Mouse (Mus musculus): ENCODE data around the gene Deup1. TPM values are rescaled to one million over a fixed set of nuclear protein-coding genes. Genes with fewer than 3 reads are reported as not detected.

The Deup1 gene
- polyA plus RNA-seq, 1 experiment from 2014 or later, result 0.94 TPM

DNA sequence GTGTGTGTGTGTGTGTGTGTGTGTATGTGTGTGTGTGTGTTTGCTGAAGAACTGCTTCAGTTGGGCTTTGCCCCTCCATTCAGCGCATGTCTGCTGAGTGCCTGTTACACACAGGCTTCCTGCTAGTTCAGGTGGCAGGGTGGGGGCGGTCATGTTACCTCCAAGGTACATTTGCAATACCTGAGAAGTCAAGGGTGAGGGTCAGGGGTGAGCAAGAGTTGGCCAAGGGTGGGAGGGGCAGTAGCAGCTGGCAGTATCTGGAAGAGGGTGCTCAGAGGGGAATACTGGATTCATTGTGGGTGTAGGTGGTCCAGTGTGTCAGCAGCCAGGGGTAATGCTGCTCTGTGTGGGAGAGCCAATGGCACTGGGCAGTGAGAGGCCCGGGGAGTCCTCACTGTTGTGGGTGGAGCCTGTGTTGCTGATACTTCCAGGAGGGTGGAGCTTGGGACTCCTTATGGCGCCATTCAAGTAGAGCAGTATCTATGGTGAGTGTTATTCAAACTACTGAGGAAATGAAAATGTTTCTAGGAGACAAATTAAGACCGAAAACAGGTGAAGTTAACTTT is 90.8 kb downstream of the Deup1 start:
- DNase-seq (ENCODE audit: low spot score), result no peak
- ATAC-seq (replicated peaks; ENCODE audit: insufficient number of reproducible peaks, low FRiP score, low TSS enrichment, low read depth), result 0 out of 2 replicates have a peak, but pooled peaks have one; percentile 63
- no peaks in the 10 kb centered on the region for H3K9me3 ChIP-seq (replicated peaks; ENCODE audit: control insufficient read depth, low read length)
- H3K4me2 ChIP-seq (ENCODE audit: low read depth, low read length), result no peak overlapping the region
- H3K27me3 ChIP-seq (ENCODE audit: control insufficient read depth, insufficient read depth, low read length), result no peaks in the 10 kb centered on the region
- H3K36me3 ChIP-seq (replicated peaks; ENCODE audit: control insufficient read depth, insufficient read depth, low read depth, low read length), result no peaks in the 10 kb centered on the region
- no peak overlapping the region for H3K9ac ChIP-seq (replicated peaks; ENCODE audit: low read length)
- 87% methylated on average over 5 of the region's 5 CpGs for WGBS
- H3K27ac ChIP-seq (replicated peaks; ENCODE audit: low read depth, low read length), result no peak overlapping the region
- H3K4me1 ChIP-seq (ENCODE audit: control insufficient read depth, insufficient read depth, low read length), result no peaks in the 10 kb centered on the region; the same call in 1 of the 2 replicates
- H3K4me3 ChIP-seq (ENCODE audit: low read depth, low read length), result no peak overlapping the region

DNA sequence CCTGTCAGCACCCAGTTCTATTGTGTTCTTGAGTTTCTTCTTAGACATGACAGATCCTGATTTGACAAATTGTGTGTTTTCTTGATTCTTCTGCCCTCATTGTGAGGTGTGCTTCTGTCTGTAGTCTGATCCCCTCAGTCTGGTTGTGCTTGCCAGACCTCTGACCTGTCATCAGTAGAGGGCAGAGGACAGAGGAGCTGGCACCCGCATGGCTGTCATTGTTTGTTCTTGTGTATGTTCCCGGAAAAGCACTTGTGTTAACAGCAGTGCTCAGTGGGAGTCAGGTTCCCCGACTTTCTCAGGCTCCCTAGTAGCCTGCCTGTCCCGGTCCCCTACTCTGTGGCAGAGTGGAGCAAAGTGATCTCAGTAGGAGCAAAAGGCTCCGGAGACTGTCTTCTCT is 92.3 kb downstream of the Deup1 start:
- no peaks in the 10 kb centered on the region for H3K36me3 ChIP-seq (replicated peaks; ENCODE audit: control insufficient read depth, insufficient read depth, low read depth, low read length)
- H3K4me2 ChIP-seq (ENCODE audit: low read depth, low read length), result no peak overlapping the region
- H3K4me1 ChIP-seq (ENCODE audit: control insufficient read depth, insufficient read depth, low read length), result no peaks in the 10 kb centered on the region; the same call in 1 of the 2 replicates
- DNase-seq (ENCODE audit: low spot score) (no peak), ATAC-seq (replicated peaks; ENCODE audit: insufficient number of reproducible peaks, low FRiP score, low TSS enrichment, low read depth) (no peak)
- WGBS, result 34% methylated on average over 5 of the region's 5 CpGs
- H3K9ac ChIP-seq (replicated peaks; ENCODE audit: low read length), result no peak overlapping the region
- H3K9me3 ChIP-seq (replicated peaks; ENCODE audit: control insufficient read depth, low read length), result no peaks in the 10 kb centered on the region
- no peak overlapping the region for H3K27ac ChIP-seq (replicated peaks; ENCODE audit: low read depth, low read length)
- H3K4me3 ChIP-seq (ENCODE audit: low read depth, low read length), result no peak overlapping the region
- H3K27me3 ChIP-seq (ENCODE audit: control insufficient read depth, insufficient read depth, low read length), result no peaks in the 10 kb centered on the region

DNA sequence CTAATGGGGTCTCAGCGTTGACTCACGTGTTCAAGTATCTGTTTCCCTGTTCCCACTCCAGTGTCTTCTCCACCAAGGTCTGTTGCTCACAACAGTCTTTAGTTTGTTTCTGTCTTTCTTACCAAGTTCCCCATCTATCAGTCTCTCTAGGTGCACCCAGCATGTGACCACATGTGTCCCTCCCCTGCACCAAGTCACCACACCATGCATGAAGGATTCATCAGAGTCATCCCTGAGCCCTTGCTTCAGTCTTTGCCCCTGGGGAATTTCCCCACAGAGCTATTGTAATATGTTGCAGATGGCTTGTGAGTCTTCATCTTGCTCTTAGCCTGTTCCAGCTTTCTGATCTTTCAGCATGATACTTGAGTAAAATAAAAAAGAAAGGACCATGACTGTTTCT is 93.6 kb downstream of the Deup1 start:
- DNase-seq (ENCODE audit: low spot score), result no peak
- H3K4me1 ChIP-seq (ENCODE audit: control insufficient read depth, insufficient read depth, low read length), result no peaks in the 10 kb centered on the region; the same call in 1 of the 2 replicates
- H3K36me3 ChIP-seq (replicated peaks; ENCODE audit: control insufficient read depth, insufficient read depth, low read depth, low read length), result no peaks in the 10 kb centered on the region
- H3K9ac ChIP-seq (replicated peaks; ENCODE audit: low read length), result no peak overlapping the region
- H3K27me3 ChIP-seq (ENCODE audit: control insufficient read depth, insufficient read depth, low read length), result no peaks in the 10 kb centered on the region
- H3K4me2 ChIP-seq (ENCODE audit: low read depth, low read length), result no peak overlapping the region
- no peaks in the 10 kb centered on the region for H3K9me3 ChIP-seq (replicated peaks; ENCODE audit: control insufficient read depth, low read length)
- H3K27ac ChIP-seq (replicated peaks; ENCODE audit: low read depth, low read length), result no peak overlapping the region
- ATAC-seq (replicated peaks; ENCODE audit: insufficient number of reproducible peaks, low FRiP score, low TSS enrichment, low read depth), result no peak
- H3K4me3 ChIP-seq (ENCODE audit: low read depth, low read length), result no peak overlapping the region
- WGBS, result 77% methylated on average over 2 of the region's 2 CpGs

DNA sequence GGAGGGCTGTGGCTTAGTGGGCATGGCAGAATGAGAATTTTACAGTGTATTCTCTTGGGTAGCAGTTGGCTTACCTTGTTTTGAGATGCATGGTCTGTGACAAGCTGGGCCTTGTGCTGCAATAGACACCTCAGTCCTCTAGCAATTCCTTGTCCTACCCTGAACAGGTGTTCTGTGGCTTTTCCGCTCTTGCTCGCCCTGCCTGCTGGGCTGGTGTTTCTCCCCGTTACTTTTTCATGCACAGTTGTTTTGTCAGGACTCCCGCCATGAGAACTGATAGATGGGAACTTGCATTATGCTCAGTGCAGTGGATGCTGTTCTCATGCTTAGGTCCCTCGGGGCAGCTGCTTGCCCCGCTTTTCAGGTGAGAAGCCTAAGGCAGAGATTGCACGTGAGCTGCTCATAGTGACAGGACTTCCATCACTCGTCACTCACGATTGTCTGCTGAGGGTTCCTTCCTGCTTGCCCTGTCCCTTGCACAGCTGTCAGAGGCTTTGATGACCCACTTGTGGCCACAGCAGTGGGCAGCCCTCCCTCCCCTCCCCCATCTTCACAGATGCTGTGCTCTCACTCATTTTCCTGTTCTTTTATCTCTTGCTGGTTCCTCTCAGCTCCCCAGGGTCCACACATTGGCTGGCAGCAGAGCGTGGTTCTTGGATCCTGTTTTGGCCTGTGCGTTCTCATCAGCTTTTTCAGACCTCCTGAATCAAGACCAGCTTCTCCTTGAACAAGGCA is 94.2 kb downstream of the Deup1 start:
- 65% methylated on average over 11 of the region's 11 CpGs for WGBS
- DNase-seq (ENCODE audit: low spot score), result no peak
- Histone ChIP-seq H3K27ac (replicated peaks; ENCODE audit: low read depth, low read length) (no peak overlapping the region), H3K9me3 (replicated peaks; ENCODE audit: control insufficient read depth, low read length) (no peaks in the 10 kb centered on the region), H3K36me3 (replicated peaks; ENCODE audit: control insufficient read depth, insufficient read depth, low read depth, low read length) (no peaks in the 10 kb centered on the region), H3K27me3 (ENCODE audit: control insufficient read depth, insufficient read depth, low read length) (no peaks in the 10 kb centered on the region), H3K9ac (replicated peaks; ENCODE audit: low read length) (no peak overlapping the region), H3K4me2 (ENCODE audit: low read depth, low read length) (no peak overlapping the region), H3K4me1 (ENCODE audit: control insufficient read depth, insufficient read depth, low read length) (no peaks in the 10 kb centered on the region; the same call in 1 of the 2 replicates), H3K4me3 (ENCODE audit: low read depth, low read length) (no peak overlapping the region)
- no peak for ATAC-seq (replicated peaks; ENCODE audit: insufficient number of reproducible peaks, low FRiP score, low TSS enrichment, low read depth)

DNA sequence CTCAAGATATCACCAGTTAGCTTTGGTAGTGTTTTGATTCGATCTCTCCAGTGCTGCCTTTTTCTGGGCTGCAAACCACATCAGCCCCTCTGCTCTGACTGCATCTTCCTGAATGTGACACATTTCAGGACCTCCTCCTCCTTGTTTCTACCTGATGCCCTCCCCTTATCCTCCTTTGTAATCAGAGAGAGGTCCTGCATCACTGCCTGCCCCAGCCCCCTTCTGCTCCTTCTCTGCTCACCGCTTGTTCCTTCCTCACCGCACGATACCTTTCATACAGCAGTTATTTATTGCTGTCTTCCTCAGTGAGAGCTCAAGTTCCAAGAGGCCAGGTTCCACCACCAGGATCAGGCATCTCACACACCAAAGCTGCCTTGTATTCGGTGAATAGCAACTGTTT is 96.5 kb downstream of the Deup1 start:
- no peaks in the 10 kb centered on the region; the same call in 1 of the 2 replicates for H3K4me1 ChIP-seq (ENCODE audit: control insufficient read depth, insufficient read depth, low read length)
- WGBS, result 77% methylated on average over 5 of the region's 5 CpGs
- no peaks in the 10 kb centered on the region for H3K27me3 ChIP-seq (ENCODE audit: control insufficient read depth, insufficient read depth, low read length)
- H3K9me3 ChIP-seq (replicated peaks; ENCODE audit: control insufficient read depth, low read length), result no peaks in the 10 kb centered on the region
- H3K4me2 ChIP-seq (ENCODE audit: low read depth, low read length), result no peak overlapping the region
- DNase-seq (ENCODE audit: low spot score) (no peak), ATAC-seq (replicated peaks; ENCODE audit: insufficient number of reproducible peaks, low FRiP score, low TSS enrichment, low read depth) (no peak)
- H3K9ac ChIP-seq (replicated peaks; ENCODE audit: low read length), result no peak overlapping the region
- no peaks in the 10 kb centered on the region for H3K36me3 ChIP-seq (replicated peaks; ENCODE audit: control insufficient read depth, insufficient read depth, low read depth, low read length)
- no peak overlapping the region for H3K4me3 ChIP-seq (ENCODE audit: low read depth, low read length)
- H3K27ac ChIP-seq (replicated peaks; ENCODE audit: low read depth, low read length), result no peak overlapping the region

DNA sequence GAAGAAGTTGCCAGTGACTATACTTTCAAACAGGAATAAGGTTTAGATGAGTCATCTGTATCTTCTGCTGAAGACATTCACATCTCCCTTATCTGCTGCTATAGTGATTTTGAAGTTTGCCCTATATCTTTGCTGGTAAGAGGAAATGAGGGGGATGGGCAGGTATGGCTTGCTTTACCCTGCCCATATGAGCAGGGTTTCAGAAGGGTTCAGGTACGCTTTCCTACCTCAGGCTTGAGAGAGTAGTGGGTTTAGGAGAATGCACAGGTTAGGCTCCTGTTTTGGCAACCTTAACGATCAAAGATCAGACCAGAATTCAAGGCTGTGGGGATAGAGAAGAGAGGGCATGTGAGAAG is 97.8 kb downstream of the Deup1 start:
- Histone ChIP-seq H3K4me3 (ENCODE audit: low read depth, low read length) (no peak overlapping the region), H3K9me3 (replicated peaks; ENCODE audit: control insufficient read depth, low read length) (no peaks in the 10 kb centered on the region), H3K27me3 (ENCODE audit: control insufficient read depth, insufficient read depth, low read length) (no peaks in the 10 kb centered on the region), H3K36me3 (replicated peaks; ENCODE audit: control insufficient read depth, insufficient read depth, low read depth, low read length) (no peaks in the 10 kb centered on the region), H3K27ac (replicated peaks; ENCODE audit: low read depth, low read length) (no peak overlapping the region), H3K4me2 (ENCODE audit: low read depth, low read length) (no peak overlapping the region), H3K9ac (replicated peaks; ENCODE audit: low read length) (no peak overlapping the region), H3K4me1 (ENCODE audit: control insufficient read depth, insufficient read depth, low read length) (no peaks in the 10 kb centered on the region; the same call in 1 of the 2 replicates)
- WGBS, result 89% methylated on average over 2 of the region's 2 CpGs
- DNase-seq (ENCODE audit: low spot score) (no peak), ATAC-seq (replicated peaks; ENCODE audit: insufficient number of reproducible peaks, low FRiP score, low TSS enrichment, low read depth) (no peak)

DNA sequence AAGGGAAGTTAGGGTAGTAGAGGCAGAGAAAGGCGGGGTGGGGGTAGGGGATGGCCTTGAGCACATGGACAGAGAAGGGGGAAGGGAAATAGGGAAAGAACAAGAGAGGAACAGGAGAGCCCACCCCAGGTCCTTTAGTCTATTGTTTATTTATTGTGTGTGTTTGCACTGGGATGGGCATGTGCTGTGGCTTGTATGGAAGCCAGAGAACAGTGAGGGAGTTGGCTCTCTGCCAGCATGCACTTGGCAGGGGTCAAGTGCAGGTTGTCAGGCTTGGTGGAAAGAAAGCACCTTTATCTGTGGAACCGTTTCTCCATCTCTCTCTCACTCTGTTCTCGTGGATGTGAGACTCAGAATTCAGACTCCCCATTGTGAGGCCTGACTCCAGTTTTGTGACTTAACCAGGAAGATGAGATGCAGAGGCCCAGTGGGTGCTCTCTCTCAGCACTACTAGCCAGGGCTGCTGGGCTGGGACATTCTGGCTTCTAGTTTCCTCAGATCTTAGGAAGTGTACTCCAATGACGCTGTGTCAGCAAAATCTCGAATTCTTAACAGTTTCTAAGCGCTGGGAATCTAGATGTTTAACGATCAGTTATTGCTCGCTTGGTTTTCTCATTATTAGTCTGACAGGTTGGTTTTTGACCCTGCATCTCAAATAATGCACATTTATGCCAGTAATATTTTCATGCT is 98.3 kb downstream of the Deup1 start:
- Histone ChIP-seq H3K27ac (replicated peaks; ENCODE audit: low read depth, low read length) (no peak overlapping the region), H3K9ac (replicated peaks; ENCODE audit: low read length) (no peak overlapping the region), H3K9me3 (replicated peaks; ENCODE audit: control insufficient read depth, low read length) (no peaks in the 10 kb centered on the region), H3K4me1 (ENCODE audit: control insufficient read depth, insufficient read depth, low read length) (no peaks in the 10 kb centered on the region), H3K36me3 (replicated peaks; ENCODE audit: control insufficient read depth, insufficient read depth, low read depth, low read length) (no peaks in the 10 kb centered on the region), H3K27me3 (ENCODE audit: control insufficient read depth, insufficient read depth, low read length) (no peaks in the 10 kb centered on the region), H3K4me3 (ENCODE audit: low read depth, low read length) (no peak overlapping the region), H3K4me2 (ENCODE audit: low read depth, low read length) (no peak overlapping the region)
- WGBS, result 60% methylated on average over 8 of the region's 8 CpGs
- peak; percentile 21 for DNase-seq (ENCODE audit: low spot score)
- ATAC-seq (replicated peaks; ENCODE audit: insufficient number of reproducible peaks, low FRiP score, low TSS enrichment, low read depth), result peak; percentile 57; the same call in 1 of the 2 replicates

DNA sequence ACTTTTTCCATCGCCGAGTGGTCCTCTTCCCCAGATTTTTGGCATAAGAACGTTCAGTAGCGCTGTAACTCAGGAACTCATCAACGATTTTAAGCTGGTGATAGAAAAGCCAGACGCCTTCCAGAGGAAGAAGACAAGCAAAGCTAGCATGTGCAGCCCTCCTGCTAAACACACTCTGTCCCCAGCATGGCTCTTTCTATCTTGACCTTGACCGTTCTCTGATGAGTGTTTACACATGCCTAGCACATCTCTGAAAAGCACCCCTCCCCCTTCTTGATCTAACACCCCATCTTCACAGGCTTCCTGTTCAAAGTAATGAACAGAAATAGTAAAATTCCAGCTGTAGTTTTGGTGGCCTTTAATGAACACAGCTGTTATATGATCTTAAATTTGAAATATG is 99.4 kb downstream of the Deup1 start:
- no peak overlapping the region for H3K4me2 ChIP-seq (ENCODE audit: low read depth, low read length)
- H3K9me3 ChIP-seq (replicated peaks; ENCODE audit: control insufficient read depth, low read length), result no peaks in the 10 kb centered on the region
- no peak overlapping the region for H3K9ac ChIP-seq (replicated peaks; ENCODE audit: low read length)
- DNase-seq (ENCODE audit: low spot score) (no peak), ATAC-seq (replicated peaks; ENCODE audit: insufficient number of reproducible peaks, low FRiP score, low TSS enrichment, low read depth) (no peak)
- 84% methylated on average over 7 of the region's 7 CpGs for WGBS
- H3K27ac ChIP-seq (replicated peaks; ENCODE audit: low read depth, low read length), result no peak overlapping the region
- H3K36me3 ChIP-seq (replicated peaks; ENCODE audit: control insufficient read depth, insufficient read depth, low read depth, low read length), result no peaks in the 10 kb centered on the region
- no peaks in the 10 kb centered on the region for H3K4me1 ChIP-seq (ENCODE audit: control insufficient read depth, insufficient read depth, low read length)
- H3K27me3 ChIP-seq (ENCODE audit: control insufficient read depth, insufficient read depth, low read length), result no peaks in the 10 kb centered on the region
- no peak overlapping the region for H3K4me3 ChIP-seq (ENCODE audit: low read depth, low read length)

All from embryonic facial prominence, embryonic 11.5 days (tissue).